Mouse (Mus musculus) embryonic facial prominence, embryonic 15.5 days (tissue): ENCODE measurements around the gene N4bp2l1. TPM values are rescaled to one million over a fixed set of nuclear protein-coding genes. Genes with fewer than 3 reads are reported as not detected.
"Not testable (repeated sequence)": the region's sequence is repeated elsewhere in the genome, so short reads cannot be mapped to it uniquely, and the experiment has no call there.

Experiments used
- ATAC-seq: fragments of 200-750 bp; cut with Nextera tagmentation; 2 replicates; pipeline ENCODE4 v1.8.0; 2017; ENCODE audit warnings: low read depth, moderate TSS enrichment; ENCODE audit not compliant: insufficient number of reproducible peaks, low FRiP score, low TSS enrichment
- H3K27ac ChIP-seq: fragments of 300-500 bp; sonication (generic); replicated peaks from 2 replicates; pipeline ENCODE4 v1.5.1; 2015; ENCODE audit warnings: mild to moderate bottlenecking, inconsistent platforms
- H3K27me3 ChIP-seq: fragments of 300-500 bp; sonication (generic); 2 replicates; pipeline ENCODE4 v1.6.1; 2015; ENCODE audit warnings: inconsistent platforms
- H3K36me3 ChIP-seq: fragments of 300-500 bp; sonication (generic); 2 replicates; pipeline ENCODE4 v1.6.1; 2015; ENCODE audit warnings: mild to moderate bottlenecking, inconsistent platforms
- H3K4me1 ChIP-seq: fragments of 300-500 bp; sonication (generic); 2 replicates; pipeline ENCODE4 v1.6.1; 2015; ENCODE audit warnings: inconsistent platforms
- H3K4me2 ChIP-seq: fragments of 300-500 bp; sonication (generic); replicated peaks from 2 replicates; pipeline ENCODE4 v1.6.1; 2015; ENCODE audit warnings: mild to moderate bottlenecking, inconsistent platforms
- H3K4me3 ChIP-seq: fragments of 300-500 bp; sonication (generic); replicated peaks from 2 replicates; pipeline ENCODE4 v1.5.1; 2015; ENCODE audit warnings: mild to moderate bottlenecking, inconsistent platforms
- H3K9ac ChIP-seq: fragments of 300-500 bp; sonication (generic); 2 replicates; pipeline ENCODE4 v1.6.1; 2015; ENCODE audit warnings: inconsistent platforms
- H3K9me3 ChIP-seq: fragments of 300-500 bp; sonication (generic); replicated peaks from 2 replicates; pipeline ENCODE4 v1.6.1; 2016; ENCODE audit warnings: inconsistent platforms
- WGBS: fragments of 180-500 bp; shearing (Covaris S2); methylation state at CpG from one replicate; pipeline ENCODE4 v1.1.7; 2015; 5-methylcytosine and 5-hydroxymethylcytosine counted together
- polyA plus RNA-seq: library from polyadenylated mRNA; unstranded; fragments of >200 nt; fragmentation: Nextera tagmentation; extraction: Ambion mirVana; gene quantifications from 2 replicates; pipeline ENCODE4 v1.2.1, GENCODE M21; 2015

The N4bp2l1 gene
- 7.0 and 8.6 TPM in 2 replicates for polyA plus RNA-seq

DNA sequence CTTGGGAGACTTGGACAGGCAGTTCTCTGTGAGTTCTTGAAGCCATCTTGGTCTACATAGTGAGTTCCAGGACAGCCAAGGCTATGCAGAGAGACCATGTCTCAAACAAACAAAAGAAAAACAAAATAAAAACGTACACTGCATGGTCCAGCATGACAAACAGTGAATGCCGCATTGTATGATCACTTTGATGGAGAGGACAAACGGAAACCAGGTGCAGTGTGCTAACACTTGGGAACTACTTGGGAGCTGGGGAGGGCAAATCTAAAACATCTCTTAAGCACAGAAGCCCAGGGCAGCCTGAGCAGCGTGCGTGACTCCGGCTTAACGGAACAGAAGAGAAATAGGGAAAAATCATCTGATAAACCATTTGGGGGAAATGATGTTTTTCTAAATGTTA lies at the start of gene N4bp2l1:
N4bp2l1 (minus strand) TSS at position 101 of the 400 bp plus-strand sequence.
- 66% methylated on average over 7 of the region's 7 CpGs for WGBS
- ATAC-seq: no peak
- Histone ChIP-seq H3K4me3 (no peak within 1 kb of the TSS), H3K9ac (no peak within 1 kb of the TSS), H3K27me3 (peaks cover 31% of the 10 kb centered on the region), H3K9me3 (no peaks in the 10 kb centered on the region), H3K4me1 (peaks cover 16% of the 10 kb centered on the region), H3K4me2 (no peak within 1 kb of the TSS), H3K36me3 (no peaks in the 10 kb centered on the region), H3K27ac (no peak within 1 kb of the TSS)

DNA sequence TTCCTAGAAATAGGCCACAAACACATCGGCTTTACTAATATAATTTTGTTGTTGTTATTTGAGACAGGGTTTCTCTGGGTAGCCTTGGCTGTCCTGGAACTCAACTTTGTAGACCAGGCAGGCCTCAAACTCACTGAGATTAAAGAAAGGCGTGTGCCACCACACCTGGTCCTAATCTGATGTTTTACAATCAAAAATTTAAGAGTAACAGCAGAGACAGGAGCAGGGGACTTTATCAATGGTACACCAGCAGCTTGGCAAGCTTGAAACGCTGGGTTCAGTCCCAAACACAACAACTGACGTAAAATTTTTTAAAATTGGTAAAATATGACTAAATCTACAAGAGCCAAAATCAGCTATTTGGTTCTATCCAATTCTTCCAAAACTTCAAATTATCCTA lies 47.9 kb upstream of the N4bp2l1 start:
- Histone ChIP-seq H3K27ac (no peak overlapping the region), H3K27me3 (no peaks in the 10 kb centered on the region), H3K36me3 (peaks cover 48% of the 10 kb centered on the region), H3K9me3 (no peaks in the 10 kb centered on the region), H3K4me1 (no peaks in the 10 kb centered on the region), H3K4me3 (no peak overlapping the region), H3K9ac (no peak overlapping the region), H3K4me2 (no peak overlapping the region)
- 84% methylated on average over 4 of the region's 4 CpGs for WGBS
- ATAC-seq: no peak

DNA sequence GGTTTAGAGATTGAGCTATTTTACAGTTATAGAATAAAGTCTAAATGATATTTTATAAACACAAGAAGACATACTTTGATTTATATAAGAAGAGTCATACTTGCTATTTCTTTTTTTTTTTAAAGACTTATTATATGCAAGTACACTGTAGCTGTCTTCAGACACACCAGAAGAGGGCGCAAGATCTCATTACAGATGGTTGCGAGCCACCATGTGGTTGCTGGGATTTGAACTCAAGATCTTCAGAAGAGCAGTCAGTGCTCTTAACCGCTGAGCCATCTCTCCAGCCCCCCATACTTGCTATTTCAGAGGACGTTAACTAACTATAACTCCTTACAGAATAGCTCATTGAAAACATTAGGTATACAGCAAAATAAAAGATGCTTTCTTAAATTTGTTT lies 46.4 kb upstream of the N4bp2l1 start:
- H3K9ac ChIP-seq, H3K27ac ChIP-seq, H3K4me2 ChIP-seq, ATAC-seq, H3K27me3 ChIP-seq, H3K4me3 ChIP-seq, H3K9me3 ChIP-seq, H3K4me1 ChIP-seq: not testable (repeated sequence)
- peaks cover 35% of the 10 kb centered on the region for H3K36me3 ChIP-seq
- WGBS: 96% methylated on average over 4 of the region's 4 CpGs

DNA sequence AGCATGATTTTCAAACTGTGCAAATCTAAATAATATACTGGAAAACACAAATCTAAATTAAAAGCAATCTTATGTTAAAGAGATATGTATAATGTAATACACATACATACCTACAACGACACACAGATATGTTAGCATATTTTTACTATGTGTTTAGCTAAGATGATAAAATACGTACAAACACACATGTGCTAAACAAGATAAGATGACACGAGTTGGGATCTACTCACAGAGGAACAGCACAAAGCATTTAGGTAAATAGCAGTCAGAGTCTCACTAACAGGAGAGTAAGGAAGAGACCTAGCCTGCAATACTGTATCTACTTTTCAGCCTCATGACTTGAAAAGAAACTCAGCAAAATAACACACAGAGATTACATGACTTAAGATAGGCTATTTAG lies 44.5 kb upstream of the N4bp2l1 start:
- Histone ChIP-seq H3K27ac (no peak overlapping the region), H3K4me1 (no peaks in the 10 kb centered on the region), H3K4me2 (no peak overlapping the region), H3K27me3 (no peaks in the 10 kb centered on the region), H3K36me3 (peaks cover 37% of the 10 kb centered on the region), H3K9ac (no peak overlapping the region), H3K4me3 (no peak overlapping the region), H3K9me3 (no peaks in the 10 kb centered on the region)
- ATAC-seq: no peak
- WGBS: 92% methylated on average over 3 of the region's 3 CpGs

DNA sequence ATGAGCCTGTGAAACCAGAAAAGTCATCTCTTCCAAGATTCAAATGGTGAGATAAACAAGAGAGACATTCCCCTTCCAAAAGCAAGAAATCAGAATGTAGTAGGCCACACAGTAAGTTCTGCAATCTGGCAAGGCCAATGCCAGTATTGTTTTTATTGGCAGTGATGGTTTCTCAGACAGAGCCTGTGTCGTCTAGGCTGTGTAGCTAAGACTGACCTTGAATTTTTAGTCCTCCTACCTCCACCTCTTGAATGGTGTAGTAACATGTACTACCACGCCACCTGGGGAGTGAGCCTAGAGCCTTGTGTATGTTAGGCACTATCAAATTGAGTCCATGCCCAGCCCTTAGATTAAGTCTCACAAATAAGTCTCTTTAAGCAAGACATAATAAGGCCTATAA lies 32.7 kb upstream of the N4bp2l1 start:
- no peak overlapping the region for H3K4me3 ChIP-seq
- no peak for ATAC-seq
- H3K36me3 ChIP-seq: peaks cover 9% of the 10 kb centered on the region; the same call in 1 of the 2 replicates
- H3K27me3 ChIP-seq: no peaks in the 10 kb centered on the region
- WGBS: 78% methylated on average over 2 of the region's 2 CpGs
- no peak overlapping the region for H3K9ac ChIP-seq
- no peak overlapping the region for H3K27ac ChIP-seq
- no peak overlapping the region for H3K4me2 ChIP-seq
- no peaks in the 10 kb centered on the region for H3K9me3 ChIP-seq
- H3K4me1 ChIP-seq: no peaks in the 10 kb centered on the region

DNA sequence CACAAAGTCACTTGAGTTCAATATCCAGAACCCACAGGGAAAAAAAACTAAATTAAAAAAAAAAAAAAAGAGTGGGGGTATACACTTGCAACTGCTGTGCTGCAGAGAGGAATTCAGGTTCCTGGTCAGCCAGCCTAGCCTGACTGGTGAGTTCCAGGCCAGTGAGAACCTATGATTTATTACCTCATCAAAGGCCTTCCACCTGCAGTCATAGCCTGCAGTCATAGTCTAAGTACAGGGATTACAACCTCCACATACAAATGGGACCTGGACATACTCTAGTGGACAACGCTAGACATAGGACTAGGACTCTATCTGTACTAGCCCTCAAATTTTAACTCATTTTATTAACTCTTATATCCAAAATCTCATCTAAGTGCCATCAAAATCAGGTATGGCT lies 32.3 kb upstream of the N4bp2l1 start:
- Histone ChIP-seq H3K9me3 (no peaks in the 10 kb centered on the region), H3K4me3 (no peak overlapping the region), H3K4me2 (no peak overlapping the region), H3K4me1 (no peaks in the 10 kb centered on the region), H3K36me3 (peaks cover 5% of the 10 kb centered on the region; the same call in 1 of the 2 replicates), H3K27me3 (no peaks in the 10 kb centered on the region), H3K9ac (no peak overlapping the region), H3K27ac (no peak overlapping the region)
- WGBS: 72% methylated on average over 1 of the region's 1 CpGs
- ATAC-seq: no peak

DNA sequence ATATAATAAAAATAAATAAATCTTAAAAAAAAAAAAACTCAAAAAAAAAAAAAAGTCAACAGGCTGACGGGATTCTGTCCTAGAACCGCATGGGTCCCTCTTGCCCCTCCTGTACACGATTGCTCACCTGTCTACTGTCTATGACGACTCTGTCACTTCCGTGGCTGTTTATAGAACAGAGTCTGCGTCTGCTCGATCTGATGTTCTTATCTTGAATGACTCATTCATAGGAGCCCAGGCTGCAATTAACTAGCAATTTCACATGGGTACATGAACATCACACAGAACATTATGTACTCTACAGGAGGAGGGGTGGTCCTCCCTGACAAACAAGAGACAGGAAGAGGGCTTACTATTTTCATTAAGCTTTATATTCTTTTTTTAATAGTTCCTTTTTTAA lies 28.5 kb upstream of the N4bp2l1 start:
- WGBS: 77% methylated on average over 7 of the region's 7 CpGs
- ATAC-seq: no peak

DNA sequence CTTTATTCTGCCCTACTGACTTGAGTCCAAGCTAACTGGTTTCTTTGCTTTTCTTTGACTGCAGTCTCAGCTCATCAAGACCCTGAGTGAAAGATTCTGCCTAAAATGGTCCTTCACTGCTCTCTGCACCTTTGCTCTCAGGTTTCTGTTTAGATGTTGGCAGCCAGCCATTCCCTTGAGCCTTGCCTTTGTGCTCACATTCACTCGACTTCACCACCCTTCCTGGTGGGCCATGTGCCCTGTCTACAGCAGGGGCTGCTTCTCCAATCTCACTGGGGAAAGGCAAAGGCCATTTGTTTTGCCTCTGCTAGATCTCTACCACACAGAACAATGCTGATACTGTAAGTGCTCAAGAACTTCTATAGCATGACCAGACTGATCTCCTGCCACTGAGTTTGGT lies 25.8 kb upstream of the N4bp2l1 start:
- Histone ChIP-seq H3K9me3 (no peaks in the 10 kb centered on the region), H3K4me1 (no peaks in the 10 kb centered on the region), H3K4me2 (no peak overlapping the region), H3K4me3 (no peak overlapping the region), H3K36me3 (no peaks in the 10 kb centered on the region), H3K27ac (no peak overlapping the region), H3K27me3 (no peaks in the 10 kb centered on the region), H3K9ac (no peak overlapping the region)
- 7% methylated on average over 1 of the region's 1 CpGs for WGBS
- no peak for ATAC-seq

More for the DNA sequence above, 28.5 kb upstream of the N4bp2l1 start:
- Histone ChIP-seq H3K9ac (no peak overlapping the region), H3K4me3 (no peak overlapping the region), H3K27ac (no peak overlapping the region), H3K27me3 (no peaks in the 10 kb centered on the region), H3K9me3 (no peaks in the 10 kb centered on the region), H3K4me1 (no peaks in the 10 kb centered on the region), H3K36me3 (no peaks in the 10 kb centered on the region), H3K4me2 (no peak overlapping the region)

DNA sequence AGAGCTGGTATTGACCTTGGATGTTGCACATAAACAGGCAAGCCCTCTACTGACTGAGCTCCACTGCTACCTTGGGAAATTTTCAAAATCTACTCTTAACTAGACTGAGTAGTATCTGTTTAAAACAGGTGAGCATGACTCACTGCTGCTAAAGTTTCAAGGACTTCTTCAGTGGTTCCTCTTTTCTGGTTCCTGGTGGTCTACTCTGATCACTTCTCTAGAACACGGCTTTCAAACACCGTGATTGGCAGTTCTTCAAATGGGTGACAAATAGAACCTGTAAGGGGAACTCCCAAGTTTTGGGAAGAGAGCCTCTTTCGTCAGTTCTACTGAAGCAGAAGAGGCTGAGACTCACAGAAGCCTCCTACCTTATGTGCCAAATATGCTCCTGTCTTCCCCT lies 24.6 kb upstream of the N4bp2l1 start:
- H3K9ac ChIP-seq: no peak overlapping the region
- H3K36me3 ChIP-seq: no peaks in the 10 kb centered on the region
- no peak for ATAC-seq
- 88% methylated on average over 3 of the region's 3 CpGs for WGBS
- H3K27me3 ChIP-seq: no peaks in the 10 kb centered on the region
- no peak overlapping the region for H3K4me3 ChIP-seq
- H3K4me2 ChIP-seq: no peak overlapping the region
- H3K27ac ChIP-seq: no peak overlapping the region
- H3K9me3 ChIP-seq: no peaks in the 10 kb centered on the region
- no peaks in the 10 kb centered on the region for H3K4me1 ChIP-seq

DNA sequence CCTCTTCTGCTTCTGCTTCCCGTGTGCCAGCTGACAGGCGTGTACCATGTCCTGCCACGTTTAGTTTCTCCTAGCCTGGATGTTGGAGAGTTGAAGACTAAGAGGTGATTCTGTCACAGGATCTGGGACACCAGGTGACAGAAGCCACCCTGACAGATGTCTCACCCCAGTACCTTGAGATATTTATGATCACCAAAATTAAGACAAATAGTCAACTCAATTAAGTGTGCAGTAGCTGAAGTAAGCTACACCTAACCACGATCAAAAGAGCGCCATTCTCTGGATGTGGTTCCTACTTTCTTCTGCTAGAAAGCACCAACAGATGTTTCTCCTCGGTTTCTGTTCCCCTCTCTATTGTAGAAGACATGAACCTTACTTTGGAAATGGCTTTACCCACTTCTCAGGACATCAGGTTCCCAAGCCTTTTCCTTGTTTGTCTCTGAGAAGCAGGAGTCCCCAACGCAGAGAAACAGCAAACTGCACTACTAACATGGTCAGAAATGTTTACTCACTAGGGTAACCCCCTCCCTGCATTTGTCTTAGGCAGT lies 23.7 kb upstream of the N4bp2l1 start:
- H3K4me3 ChIP-seq: no peak overlapping the region
- H3K27me3 ChIP-seq: no peaks in the 10 kb centered on the region
- no peaks in the 10 kb centered on the region for H3K36me3 ChIP-seq
- ATAC-seq: no peak
- no peak overlapping the region for H3K9ac ChIP-seq
- no peak overlapping the region for H3K27ac ChIP-seq
- H3K4me1 ChIP-seq: no peaks in the 10 kb centered on the region
- no peaks in the 10 kb centered on the region for H3K9me3 ChIP-seq
- WGBS: 82% methylated on average over 7 of the region's 7 CpGs
- H3K4me2 ChIP-seq: no peak overlapping the region

DNA sequence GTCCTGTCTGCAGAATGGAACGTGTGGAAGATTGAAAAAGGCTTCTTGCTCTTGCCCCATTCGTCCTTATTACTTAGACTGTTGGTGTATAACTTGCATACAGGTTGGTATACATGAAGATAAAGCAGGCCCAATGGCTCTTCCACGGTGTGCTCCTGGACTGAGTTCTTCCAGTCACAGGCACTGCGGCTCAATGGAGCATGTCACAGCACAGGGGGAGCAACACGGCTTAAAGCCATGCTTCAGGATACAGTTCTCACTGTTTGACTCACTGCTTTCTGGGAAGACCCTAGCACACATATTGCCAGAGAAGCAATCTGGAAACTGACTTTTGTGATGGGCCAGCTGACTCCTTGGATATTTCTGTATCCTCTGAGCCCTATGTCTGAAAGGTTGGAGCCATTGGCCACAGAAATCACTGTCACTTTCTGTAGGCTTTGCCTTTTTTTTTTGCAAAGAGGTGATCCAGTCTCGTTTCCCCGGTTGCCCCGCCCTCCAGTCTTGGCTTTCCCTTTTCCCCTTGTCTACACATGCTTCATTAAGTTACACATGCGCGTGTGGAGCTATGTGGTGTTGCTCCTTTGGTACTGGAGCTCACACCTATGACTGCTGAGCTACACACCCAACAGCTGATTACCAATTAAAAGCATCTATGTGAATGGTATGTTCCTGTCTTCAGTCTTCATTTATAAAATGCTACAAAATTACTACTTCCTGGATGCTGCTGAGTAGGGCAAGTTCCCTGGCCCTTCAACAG lies 21.8 kb upstream of the N4bp2l1 start:
- Histone ChIP-seq H3K27ac (no peak overlapping the region), H3K9ac (no peak overlapping the region), H3K4me1 (no peaks in the 10 kb centered on the region), H3K4me2 (no peak overlapping the region), H3K27me3 (no peaks in the 10 kb centered on the region), H3K9me3 (no peaks in the 10 kb centered on the region), H3K36me3 (no peaks in the 10 kb centered on the region), H3K4me3 (no peak overlapping the region)
- no peak for ATAC-seq
- WGBS: 82% methylated on average over 10 of the region's 10 CpGs

DNA sequence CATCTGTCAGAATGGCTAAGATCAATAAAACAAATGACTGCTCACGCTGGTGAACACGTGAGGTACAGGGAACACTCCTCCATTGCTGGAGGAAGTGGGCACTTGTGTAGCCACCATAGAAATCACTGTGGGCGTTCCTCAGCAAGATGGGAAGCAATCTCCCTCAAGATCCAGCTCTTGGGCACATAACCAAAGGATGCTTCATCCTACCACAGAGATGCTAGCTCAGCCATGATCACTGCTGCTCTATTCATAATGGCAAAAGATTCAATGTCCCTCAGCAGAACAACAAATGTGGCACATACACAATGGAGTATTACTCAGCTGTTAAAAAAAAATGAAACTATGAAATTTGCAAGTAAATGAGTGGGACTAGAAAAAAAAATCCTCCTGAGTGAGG lies 19.7 kb upstream of the N4bp2l1 start:
- H3K9ac ChIP-seq: no peak overlapping the region
- H3K4me3 ChIP-seq: no peak overlapping the region
- no peak overlapping the region for H3K27ac ChIP-seq
- no peaks in the 10 kb centered on the region for H3K4me1 ChIP-seq
- H3K27me3 ChIP-seq: no peaks in the 10 kb centered on the region
- 85% methylated on average over 3 of the region's 3 CpGs for WGBS
- no peaks in the 10 kb centered on the region for H3K9me3 ChIP-seq
- no peak for ATAC-seq
- H3K36me3 ChIP-seq: no peaks in the 10 kb centered on the region
- H3K4me2 ChIP-seq: no peak overlapping the region
